Mouse (Mus musculus) left cerebral cortex, postnatal 4 days (tissue): ENCODE data around the gene F10. TPM values are rescaled to one million over a fixed set of nuclear protein-coding genes. Genes with fewer than 3 reads are reported as not detected.
"Not testable (repeated sequence)": the region's sequence is repeated elsewhere in the genome, so short reads cannot be mapped to it uniquely, and the experiment has no call there.

Experiments
- DNase-seq: peaks from one replicate; pipeline ENCODE4 v3.0.0-alpha.2; 2022
- intact Hi-C: fragments of 180-260 bp; cut with DNase I; formaldehyde crosslinking; loops from one replicate; pipeline ENCODE4 v1.15.1; 2025
- total RNA-seq, 2 experiments: library from RNA; stranded (reverse); gene quantifications; 2 replicates each; pipeline ENCODE4 v1.2.3; 2021

F10 gene
- total RNA-seq, 2 experiments from 2014 or later, result 0.80 TPM; not detected in 1

DNA sequence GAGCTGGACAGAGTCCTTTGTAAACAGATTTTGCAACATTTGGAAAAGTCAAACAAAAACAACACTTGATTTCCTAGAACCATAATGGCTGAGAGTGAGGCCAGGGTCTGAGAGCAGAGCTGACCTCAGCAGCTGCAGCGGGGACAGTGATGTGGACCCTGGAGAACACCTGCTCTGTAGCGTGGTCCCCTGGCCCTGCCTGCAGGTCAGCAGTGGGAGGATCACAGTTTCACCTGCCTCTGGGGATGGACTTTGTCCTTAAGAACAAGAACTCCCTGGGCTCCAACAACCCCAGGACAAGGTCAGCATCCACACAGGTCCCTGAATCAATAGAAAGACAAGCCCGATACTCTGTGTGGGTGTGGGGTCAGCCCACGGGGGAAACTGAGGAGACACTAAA is 20.2 kb downstream of the F10 start:
- no peak for DNase-seq
- intact Hi-C loops, result no loop called here

DNA sequence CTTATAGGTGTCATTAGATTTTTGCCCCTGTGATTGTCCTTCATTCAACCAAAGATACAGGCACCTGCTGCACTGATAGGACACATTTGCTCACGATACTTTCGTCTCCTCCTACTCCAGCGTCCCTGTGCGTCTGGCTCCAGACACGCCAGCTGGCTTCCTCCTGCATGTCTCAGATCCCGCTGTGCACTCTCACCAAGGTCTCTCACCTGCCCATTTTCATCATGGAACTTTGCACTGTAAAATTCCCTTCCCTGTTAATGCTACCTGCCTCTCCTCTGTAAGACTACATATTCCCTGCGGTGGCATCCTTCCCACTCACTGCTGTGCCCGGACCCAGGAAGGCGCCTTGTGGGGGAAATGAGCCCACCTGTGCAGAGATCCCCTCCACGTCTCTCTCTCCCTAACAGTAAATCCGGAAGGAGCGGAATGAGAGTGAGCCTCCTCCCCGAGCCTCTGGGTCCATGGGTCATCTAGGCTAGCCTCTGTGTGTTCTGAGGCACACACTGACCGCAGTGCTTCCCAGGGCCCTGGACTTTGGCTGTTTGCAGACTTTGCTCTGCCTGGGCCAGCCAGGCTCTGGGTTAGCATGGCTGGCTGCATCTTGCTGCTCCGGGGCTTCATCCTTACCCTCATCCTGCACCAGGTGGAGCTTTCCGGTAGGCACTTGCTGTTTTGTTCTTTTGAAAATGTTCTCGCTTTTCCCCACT is 23.5 kb downstream of the F10 start, which contains the start of gene Proz:
Proz (plus strand) TSS at position 474 of the 710 bp plus-strand sequence.
- intact Hi-C loops, result no loop called here
- DNase-seq, result no peak

GRCm38 (mm10) chr8:13063112-13063511 is 26.0 kb downstream of the F10 start:
- no peak for DNase-seq

DNA sequence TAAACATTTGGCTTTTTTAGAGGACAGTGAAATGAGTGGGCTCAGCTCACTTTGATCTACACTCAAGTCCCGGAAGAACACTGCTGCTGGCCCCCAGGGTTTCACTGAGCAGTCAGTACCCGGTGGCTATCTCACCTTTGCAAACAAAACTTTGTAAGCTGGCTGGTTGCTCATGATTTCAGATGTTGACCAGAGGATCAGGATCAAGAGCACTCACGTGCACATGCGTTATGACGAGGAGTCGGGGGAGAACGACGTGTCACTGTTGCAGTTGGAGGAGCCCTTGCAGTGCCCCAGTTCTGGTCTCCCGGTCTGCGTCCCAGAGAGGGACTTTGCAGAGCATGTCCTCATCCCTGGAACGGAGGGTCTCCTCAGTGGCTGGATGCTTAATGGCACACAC is 36.1 kb downstream of the F10 start:
- DNase-seq, result no peak
- intact Hi-C loops, result no loop called here

More at GRCm38 (mm10) chr8:13063112-13063511, 26.0 kb downstream of the F10 start:
- intact Hi-C loops, result no loop called here

- DNase-seq, result no peak
- intact Hi-C loops, result loop anchor here (5.0 kb wide), 1 partner anchor 58 kb away; no protein-coding TSS in a partner anchor
These were observed 37.9 kb downstream of the F10 start for GRCm38 (mm10) chr8:13075044-13075443.

GRCm38 (mm10) chr8:13075579-13075978 is 38.5 kb downstream of the F10 start:
- intact Hi-C loops, result loop anchor here (5.0 kb wide), 1 partner anchor 58 kb away; no protein-coding TSS in a partner anchor

DNA sequence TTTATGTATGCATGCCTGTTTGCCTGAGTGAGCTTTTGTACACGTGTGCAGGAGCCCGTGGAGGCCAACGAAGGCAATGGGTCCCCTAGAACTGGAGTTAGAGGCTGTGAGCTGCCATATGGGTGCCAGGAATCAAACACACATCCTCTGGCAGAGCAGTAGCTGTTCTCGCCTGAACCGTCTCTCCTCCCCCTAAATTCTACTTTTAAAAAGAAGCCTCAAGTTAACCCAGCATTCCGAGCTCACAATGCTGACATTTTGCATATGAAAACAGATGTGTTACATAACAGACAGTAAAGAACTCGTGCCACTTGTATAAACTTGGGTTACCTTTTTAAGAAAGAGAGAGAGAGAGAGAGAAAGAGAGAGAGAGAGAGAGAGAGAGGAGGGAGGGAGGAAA is 40.4 kb downstream of the F10 start:
- intact Hi-C loops, result loop anchor here (5.0 kb wide), 1 partner anchor 60 kb away; no protein-coding TSS in a partner anchor
- DNase-seq, result no peak

More at GRCm38 (mm10) chr8:13075579-13075978, 38.5 kb downstream of the F10 start:
- DNase-seq, result not testable (repeated sequence)

DNA sequence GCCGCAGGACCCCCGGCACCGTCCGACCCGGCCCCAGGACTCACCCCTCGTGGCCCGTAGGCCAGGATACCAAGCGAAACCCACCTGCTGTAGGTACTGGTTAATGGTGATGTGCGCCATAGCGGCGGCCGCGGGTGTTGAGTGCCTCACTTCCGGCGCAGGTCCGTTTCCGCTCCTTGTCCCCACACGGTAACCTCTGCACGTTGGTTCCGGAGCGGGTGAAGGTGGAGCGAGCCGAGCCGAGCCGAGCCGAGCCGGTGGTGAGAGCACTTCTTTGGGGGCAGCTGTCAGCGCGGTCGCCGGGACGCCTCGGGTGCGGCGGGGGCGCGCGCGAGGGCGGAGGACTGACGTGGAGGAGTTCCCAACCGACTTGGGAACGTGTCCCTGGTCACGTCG is 67.6 kb downstream of the F10 start:
- DNase-seq, result peak; percentile 93
- intact Hi-C loops, result no loop called here

- intact Hi-C loops, result no loop called here
- DNase-seq, result peak; percentile 98
These were observed 68.2 kb downstream of the F10 start, which contains the start of the genes Pcid2 and Cul4a for GRCm38 (mm10) chr8:13105087-13105881. Gene Pcid2 (minus strand): TSS chr8:13105459. Gene Cul4a (plus strand): TSS chr8:13105621.

- peak; percentile 54 for DNase-seq
- intact Hi-C loops, result no loop called here
These were observed 68.9 kb downstream of the F10 start for GRCm38 (mm10) chr8:13105908-13106551.

Other genes with a start within 250 kb of the F10 start
- 100 to 1,000 TPM; 399 to 404 TPM for gene Mcf2l, start 163.5 kb upstream of the F10 start, total RNA-seq
- under 1 TPM in 1 of 2 experiments, not detected in 1; 0.20 TPM for gene F7, start 11.3 kb upstream of the F10 start, total RNA-seq
- gene Proz, start 23.6 kb downstream of the F10 start, total RNA-seq, result not detected
- gene Pcid2, start 68.2 kb downstream of the F10 start, total RNA-seq, result 10 to 100 TPM; 31.5 to 33.8 TPM
- gene Cul4a, start 68.3 kb downstream of the F10 start, total RNA-seq, result 10 to 100 TPM; 67.0 to 67.3 TPM
- 100 to 1,000 TPM; 241 to 259 TPM for gene Lamp1, start 121.9 kb downstream of the F10 start, total RNA-seq
- 1 to 10 TPM; 7.8 to 8.9 TPM for gene Grtp1, start 163.3 kb downstream of the F10 start, total RNA-seq
- gene Adprhl1, start 216.9 kb downstream of the F10 start, total RNA-seq, result 1 to 10 TPM; 1.8 to 1.9 TPM